Mouse (Mus musculus): ENCODE data around the gene Tmem229b. TPM values are rescaled to one million over a fixed set of nuclear protein-coding genes. Genes with fewer than 3 reads are reported as not detected.

Gene Tmem229b
- polyA plus RNA-seq, 1 experiment from 2014 or later, result 11.6 TPM

DNA sequence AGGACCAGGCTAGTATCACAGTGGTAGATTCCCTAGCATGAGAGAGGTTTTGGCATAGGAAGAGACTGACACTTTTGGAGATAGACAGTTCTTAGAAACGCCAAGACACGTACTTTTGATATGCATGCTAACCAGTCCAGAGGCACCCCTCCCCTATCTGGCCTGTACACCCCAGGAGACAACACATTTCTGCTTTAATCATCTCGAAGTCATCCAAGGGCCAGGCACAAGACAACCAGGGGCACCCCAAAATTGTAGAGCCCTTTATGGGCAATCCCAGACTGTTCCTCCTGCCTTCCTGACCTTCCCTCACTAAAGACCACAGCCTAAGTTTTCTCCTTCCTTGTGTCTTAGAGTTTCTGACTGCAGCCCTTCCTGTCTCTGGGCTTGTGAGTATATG, 91.9 kb downstream of the Tmem229b start:
- no peak overlapping the region for H3K27ac ChIP-seq (ENCODE audit: low read depth, low read length)

DNA sequence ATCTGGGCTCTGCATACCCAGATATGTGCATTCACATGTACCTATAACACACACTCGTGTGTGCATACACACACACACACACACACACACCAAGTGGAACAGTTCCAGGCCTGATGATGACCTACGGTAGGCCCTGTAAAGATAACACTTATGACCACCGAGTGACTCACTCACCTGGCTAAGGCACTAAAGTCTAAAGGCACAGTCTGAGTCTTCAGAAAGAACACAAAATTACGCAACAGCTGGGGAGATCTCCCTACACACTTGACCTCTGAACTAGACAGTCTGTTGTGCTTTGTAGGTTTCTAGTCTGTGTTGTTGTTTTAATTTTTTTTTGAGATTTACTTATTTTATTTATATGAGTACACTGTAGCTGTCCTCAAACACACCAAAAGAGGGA, 93.0 kb downstream of the Tmem229b start:
- Histone ChIP-seq H3K4me2 (ENCODE audit: low read depth) (no peak overlapping the region), H3K4me3 (ENCODE audit: low read depth, low read length) (no peak overlapping the region), H3K36me3 (ENCODE audit: control insufficient read depth, insufficient read depth, low read length) (no peaks in the 10 kb centered on the region), H3K27ac (ENCODE audit: low read depth, low read length) (no peak overlapping the region), H3K9me3 (ENCODE audit: control insufficient read depth, low read length) (no peaks in the 10 kb centered on the region), H3K9ac (ENCODE audit: low read length) (no peak overlapping the region), H3K4me1 (ENCODE audit: control insufficient read depth, insufficient read depth, low read length) (no peaks in the 10 kb centered on the region), H3K27me3 (ENCODE audit: control insufficient read depth, insufficient read depth, low read length) (peaks cover 30% of the 10 kb centered on the region)
- DNase-seq (ENCODE audit: low spot score), result no peak
- ATAC-seq (ENCODE audit: insufficient read depth, low FRiP score, low TSS enrichment), result no peak
- 93% methylated on average over 4 of the region's 4 CpGs for WGBS

More for the DNA sequence above, 91.9 kb downstream of the Tmem229b start:
- no peaks in the 10 kb centered on the region for H3K4me1 ChIP-seq (ENCODE audit: control insufficient read depth, insufficient read depth, low read length)
- peaks cover 24% of the 10 kb centered on the region for H3K27me3 ChIP-seq (ENCODE audit: control insufficient read depth, insufficient read depth, low read length)
- H3K9ac ChIP-seq (ENCODE audit: low read length), result no peak overlapping the region
- H3K4me3 ChIP-seq (ENCODE audit: low read depth, low read length), result no peak overlapping the region
- no peaks in the 10 kb centered on the region for H3K9me3 ChIP-seq (ENCODE audit: control insufficient read depth, low read length)
- WGBS, result 79% methylated on average over 3 of the region's 3 CpGs
- no peak overlapping the region for H3K4me2 ChIP-seq (ENCODE audit: low read depth)
- no peaks in the 10 kb centered on the region for H3K36me3 ChIP-seq (ENCODE audit: control insufficient read depth, insufficient read depth, low read length)
- no peak for DNase-seq (ENCODE audit: low spot score)
- ATAC-seq (ENCODE audit: insufficient read depth, low FRiP score, low TSS enrichment), result no peak

Other genes starting within 250 kb of the Tmem229b start
- 109 and 110 TPM in 2 replicates for gene Atp6v1d, start 146.0 kb downstream of the Tmem229b start, polyA plus RNA-seq (2014; fragmentation: Nextera tagmentation; extraction: Ambion mirVana)
- 261 and 280 TPM in 2 replicates for gene Eif2s1, start 145.8 kb downstream of the Tmem229b start, polyA plus RNA-seq (2014; fragmentation: Nextera tagmentation; extraction: Ambion mirVana)
- gene Plek2, start 100.7 kb downstream of the Tmem229b start, polyA plus RNA-seq (2014; fragmentation: Nextera tagmentation; extraction: Ambion mirVana), result 2.2 and 2.8 TPM in 2 replicates
- gene Plekhh1, start 21.5 kb upstream of the Tmem229b start, polyA plus RNA-seq (2014; fragmentation: Nextera tagmentation; extraction: Ambion mirVana), result 6.2 and 7.4 TPM in 2 replicates
- 25.5 and 26.5 TPM in 2 replicates for gene Pigh, start 82.0 kb upstream of the Tmem229b start, polyA plus RNA-seq (2014; fragmentation: Nextera tagmentation; extraction: Ambion mirVana)
- 6.0 and 7.8 TPM in 2 replicates for gene Arg2, start 123.2 kb upstream of the Tmem229b start, polyA plus RNA-seq (2014; fragmentation: Nextera tagmentation; extraction: Ambion mirVana)
- gene Vti1b, start 165.0 kb upstream of the Tmem229b start, polyA plus RNA-seq (2014; fragmentation: Nextera tagmentation; extraction: Ambion mirVana), result 103 and 105 TPM in 2 replicates
- gene Rdh11, start 184.7 kb upstream of the Tmem229b start, polyA plus RNA-seq (2014; fragmentation: Nextera tagmentation; extraction: Ambion mirVana), result 26.1 and 27.3 TPM in 2 replicates
- gene Rdh12, start 201.3 kb upstream of the Tmem229b start, polyA plus RNA-seq (2014; fragmentation: Nextera tagmentation; extraction: Ambion mirVana), result 0.81 and 1.2 TPM in 2 replicates